Comparison of ENCODE assay signal across 9 mouse cellular contexts in genomic region chr4:100988231-100988799, GRCm38 (mm10). TPM values are rescaled to one million over a fixed set of nuclear protein-coding genes. Genes with fewer than 3 reads are reported as not detected.
DNase-seq lines count a peak whose midpoint lies in the region; ATAC-seq and TF ChIP-seq lines count a peak whose summit lies in the region.
"Had no signal": no experiment of that assay in that cellular context is flagged by ENCODE, and none has a peak within 500 bp of the region (broad histone marks: within the 10 kb centered on the region; RNA-seq: fewer than 3 reads in every experiment).

No protein-coding gene starts in this region.

- peak; percentile 70 for TF ChIP-seq CTCF in gastrocnemius, adult 2 months (IDR thresholded peaks at IDR 0.05)

- no peaks in the 10 kb centered on the region for H3K27me3 ChIP-seq in neural tube, embryonic 11.5 days (ENCODE audit: control insufficient read depth, insufficient read depth, low read length)
- no peaks in the 10 kb centered on the region for H3K27me3 ChIP-seq in neural tube, embryonic 15.5 days (replicated peaks)
- H3K27me3 ChIP-seq in midbrain, embryonic 15.5 days (replicated peaks) = no peaks in the 10 kb centered on the region

- peaks cover 3% of the 10 kb centered on the region for H3K36me3 ChIP-seq in neural tube, embryonic 11.5 days (ENCODE audit: control insufficient read depth, insufficient read depth, low read length)
- H3K36me3 ChIP-seq in neural tube, embryonic 15.5 days = 0 out of 2 replicates have a peak, but pooled peaks cover 8% of the 10 kb centered on the region
- H3K36me3 ChIP-seq in midbrain, embryonic 15.5 days (replicated peaks) = peaks cover 21% of the 10 kb centered on the region

- no peaks in the 10 kb centered on the region for H3K4me1 ChIP-seq in neural tube, embryonic 11.5 days (ENCODE audit: control insufficient read depth, insufficient read depth, low read length)
- H3K4me1 ChIP-seq in neural tube, embryonic 15.5 days = peaks cover 11% of the 10 kb centered on the region
- H3K4me1 ChIP-seq in midbrain, embryonic 15.5 days = peaks cover 26% of the 10 kb centered on the region

- intact Hi-C loops in gastrocnemius, adult 2 months (cut with DNase I) = loop anchor here (2.0 to 5.0 kb wide), 2 partner anchors 206 to 264 kb away; no protein-coding TSS in a partner anchor

- DNase-seq in gastrocnemius, adult 2 months = peak; percentile 28
- DNase-seq in gastrocnemius, postnatal 4 days (ENCODE audit: low spot score in 2 of 2) = no peak
- peak; percentile 29 for DNase-seq in neural tube, embryonic 11.5 days (ENCODE audit: low spot score)
- no peak for DNase-seq in right cerebral cortex, postnatal 4 days
- DNase-seq in urinary bladder, postnatal 25 days (ENCODE audit: low spot score) = no peak

- no peaks in the 10 kb centered on the region for H3K9me3 ChIP-seq in neural tube, embryonic 11.5 days (ENCODE audit: control insufficient read depth, low read length)
- no peaks in the 10 kb centered on the region for H3K9me3 ChIP-seq in neural tube, embryonic 15.5 days (replicated peaks)
- no peaks in the 10 kb centered on the region for H3K9me3 ChIP-seq in midbrain, embryonic 15.5 days

- no peak for ATAC-seq in neural tube, embryonic 11.5 days (ENCODE audit: insufficient read depth, low FRiP score, low TSS enrichment)
- no peak for ATAC-seq in neural tube, embryonic 15.5 days (ENCODE audit: low FRiP score)
- ATAC-seq in granulocyte monocyte progenitor cell, adult 5-6 weeks (replicated peaks; ENCODE audit: poor library complexity, severe bottlenecking) = peak; percentile 55
- no peak; the same call in 1 of the 2 replicates for ATAC-seq in midbrain, embryonic 15.5 days (replicated peaks)

- WGBS in neural tube, embryonic 11.5 days = 89% methylated on average over 8 of the region's 8 CpGs
- 75% methylated on average over 8 of the region's 8 CpGs for WGBS in neural tube, embryonic 15.5 days
- WGBS in midbrain, embryonic 15.5 days = 53% methylated on average over 8 of the region's 8 CpGs

- no peak overlapping the region for H3K9ac ChIP-seq in neural tube, embryonic 11.5 days (ENCODE audit: low read length)
- no peak overlapping the region for H3K9ac ChIP-seq in neural tube, embryonic 15.5 days (replicated peaks)
- no peak overlapping the region for H3K9ac ChIP-seq in midbrain, embryonic 15.5 days

- H3K4me3 ChIP-seq in gastrocnemius, adult 2 months = no peak overlapping the region
- H3K4me3 ChIP-seq in neural tube, embryonic 11.5 days (ENCODE audit: low read depth, low read length) = no peak overlapping the region
- no peak overlapping the region for H3K4me3 ChIP-seq in neural tube, embryonic 15.5 days (replicated peaks)
- no peak overlapping the region for H3K4me3 ChIP-seq in midbrain, embryonic 15.5 days

- no peak overlapping the region for H3K4me2 ChIP-seq in neural tube, embryonic 11.5 days (ENCODE audit: low read depth)
- H3K4me2 ChIP-seq in neural tube, embryonic 15.5 days = no peak overlapping the region
- H3K4me2 ChIP-seq in midbrain, embryonic 15.5 days = no peak overlapping the region

- H3K27ac ChIP-seq in gastrocnemius, adult 2 months = no peak overlapping the region
- H3K27ac ChIP-seq in neural tube, embryonic 11.5 days (ENCODE audit: low read depth, low read length) = no peak overlapping the region
- H3K27ac ChIP-seq in neural tube, embryonic 15.5 days (replicated peaks) = no peak overlapping the region
- H3K27ac ChIP-seq in midbrain, embryonic 15.5 days = peak overlapping the region; percentile 30; the same call in 1 of the 2 replicates

RNA-seq across cellular contexts. Expression of gene Gm10577, which starts 32.2 kb away (rescaled TPM):
- not detected for total RNA-seq in gastrocnemius, adult 2 months (2021)
- not detected for total RNA-seq in gastrocnemius, postnatal 4 days (2021)
- polyA plus RNA-seq in neural tube, embryonic 11.5 days (2014; fragmentation: Nextera tagmentation; extraction: Ambion mirVana) = not detected in 2 replicates
- not detected in 2 replicates for polyA plus RNA-seq in neural tube, embryonic 15.5 days (2015; fragmentation: Nextera tagmentation; extraction: Ambion mirVana)
- total RNA-seq in granulocyte monocyte progenitor cell, adult 5-6 weeks (2014; fragmentation: Nextera tagmentation) = not detected in 2 replicates
- not detected in 2 replicates for total RNA-seq in granulocyte monocyte progenitor cell, adult 5-6 weeks (2017)
- polyA plus RNA-seq in midbrain, embryonic 15.5 days (2015; fragmentation: Nextera tagmentation; extraction: Ambion mirVana) = not detected in 2 replicates
- total RNA-seq: hematopoietic stem cell, adult 5-6 weeks had no signal

Comparison
In these comparisons a context has a peak if more than half of its experiments do, and no peak if none do; other contexts are left out.
1. DNase-seq: peak in gastrocnemius, adult 2 months (single experiment) and neural tube, embryonic 11.5 days (single experiment); none in gastrocnemius, postnatal 4 days (0 of 2), right cerebral cortex, postnatal 4 days (single experiment) and urinary bladder, postnatal 25 days (single experiment).